12 mouse cellular contexts compared by ENCODE assay signal in the genomic region with DNA sequence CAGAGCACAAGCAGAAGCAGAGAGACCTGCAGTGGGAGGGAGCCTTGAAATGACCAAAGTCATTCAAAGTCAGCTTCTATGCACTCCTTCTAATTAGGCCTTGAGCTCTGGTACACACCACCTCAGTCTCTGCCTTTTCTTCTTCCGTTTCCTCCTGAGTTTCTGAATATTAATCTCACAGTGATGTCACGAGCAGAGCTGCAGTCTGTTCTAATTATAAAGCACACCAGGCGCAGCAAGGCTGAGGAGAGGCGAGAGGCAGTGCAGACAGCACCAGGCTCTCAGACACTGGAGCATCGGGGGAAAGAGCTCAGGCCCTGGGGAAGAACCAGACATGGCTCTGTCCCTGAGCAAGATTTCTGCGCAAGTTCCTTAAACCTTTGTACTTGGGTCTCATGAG. TPM values are rescaled to one million over a fixed set of nuclear protein-coding genes. Genes with fewer than 3 reads are reported as not detected.
DNase-seq lines count a peak whose midpoint lies in the region; ATAC-seq lines count a peak whose summit lies in the region.
"Had no signal": no experiment of that assay in that cellular context is flagged by ENCODE, and none has a peak within 500 bp of the region (broad histone marks: within the 10 kb centered on the region; RNA-seq: fewer than 3 reads in every experiment).

No protein-coding gene starts in this region.

- H3K27me3 ChIP-seq in liver, embryonic 13.5 days = no peaks in the 10 kb centered on the region
- H3K27me3 ChIP-seq in embryonic facial prominence, embryonic 13.5 days = no peaks in the 10 kb centered on the region
- no peaks in the 10 kb centered on the region for H3K27me3 ChIP-seq in heart, embryonic 16.5 days (ENCODE audit: control insufficient read depth, insufficient read depth, low read length)
- H3K27me3 ChIP-seq in neural tube, embryonic 14.5 days (ENCODE audit: control insufficient read depth, insufficient read depth, low read length) = no peaks in the 10 kb centered on the region
- H3K27me3 ChIP-seq: limb, embryonic 15.5 days had no signal

- no peak overlapping the region for H3K4me3 ChIP-seq in liver, embryonic 13.5 days (replicated peaks)
- H3K4me3 ChIP-seq in embryonic facial prominence, embryonic 13.5 days = no peak overlapping the region
- H3K4me3 ChIP-seq in heart, embryonic 16.5 days (ENCODE audit: low read length) = no peak overlapping the region
- no peak overlapping the region for H3K4me3 ChIP-seq in neural tube, embryonic 14.5 days (ENCODE audit: low read depth, low read length)
- H3K4me3 ChIP-seq: erythroblast, embryonic 14.5 days; limb, embryonic 15.5 days had no signal

- no peak for ATAC-seq in liver, embryonic 13.5 days (ENCODE audit: low read depth)
- no peak for ATAC-seq in embryonic facial prominence, embryonic 13.5 days (ENCODE audit: insufficient number of reproducible peaks, insufficient read depth, low FRiP score, low TSS enrichment, low read depth)
- peak; percentile 43; the same call in 1 of the 2 replicates for ATAC-seq in heart, embryonic 16.5 days (replicated peaks; ENCODE audit: extremely low read depth, insufficient read depth, low FRiP score)
- no peak for ATAC-seq in neural tube, embryonic 14.5 days (ENCODE audit: low read depth)

- H3K4me1 ChIP-seq in liver, embryonic 13.5 days (replicated peaks) = peaks cover 92% of the 10 kb centered on the region
- H3K4me1 ChIP-seq in embryonic facial prominence, embryonic 13.5 days = peaks cover 74% of the 10 kb centered on the region
- peaks cover 66% of the 10 kb centered on the region for H3K4me1 ChIP-seq in heart, embryonic 16.5 days (ENCODE audit: control insufficient read depth, insufficient read depth, low read length)
- peaks cover 23% of the 10 kb centered on the region for H3K4me1 ChIP-seq in neural tube, embryonic 14.5 days (ENCODE audit: control insufficient read depth, insufficient read depth, low read length)

- no peak overlapping the region for H3K9ac ChIP-seq in liver, embryonic 13.5 days
- H3K9ac ChIP-seq in embryonic facial prominence, embryonic 13.5 days = no peak overlapping the region
- peak overlapping the region; percentile 73 for H3K9ac ChIP-seq in heart, embryonic 16.5 days (ENCODE audit: low read length)
- no peak overlapping the region for H3K9ac ChIP-seq in neural tube, embryonic 14.5 days (replicated peaks; ENCODE audit: low read depth, low read length)
- H3K9ac ChIP-seq: limb, embryonic 15.5 days had no signal

- no peaks in the 10 kb centered on the region for H3K36me3 ChIP-seq in liver, embryonic 13.5 days
- no peaks in the 10 kb centered on the region for H3K36me3 ChIP-seq in embryonic facial prominence, embryonic 13.5 days
- no peaks in the 10 kb centered on the region for H3K36me3 ChIP-seq in heart, embryonic 16.5 days (ENCODE audit: control insufficient read depth, insufficient read depth)
- no peaks in the 10 kb centered on the region for H3K36me3 ChIP-seq in neural tube, embryonic 14.5 days (ENCODE audit: control insufficient read depth, insufficient read depth, low read length)
- H3K36me3 ChIP-seq: limb, embryonic 15.5 days had no signal

- DNase-seq in liver, embryonic 13.5 days = no peak
- no peak for DNase-seq in liver
- DNase-seq in cerebellum, adult 9-10 months = no peak
- no peak for DNase-seq in urinary bladder, postnatal 10 days (ENCODE audit: low spot score)
- DNase-seq: cerebellum, adult 11 months; kidney, adult 18-20 months; thymus, postnatal 36 days had no signal

- no peak overlapping the region for H3K4me2 ChIP-seq in liver, embryonic 13.5 days
- H3K4me2 ChIP-seq in embryonic facial prominence, embryonic 13.5 days = no peak overlapping the region
- H3K4me2 ChIP-seq in heart, embryonic 16.5 days (ENCODE audit: low read depth, low read length) = peak overlapping the region; percentile 46
- no peak overlapping the region for H3K4me2 ChIP-seq in neural tube, embryonic 14.5 days (ENCODE audit: low read depth, low read length)
- H3K4me2 ChIP-seq: limb, embryonic 15.5 days had no signal

- WGBS in liver, embryonic 13.5 days (ENCODE audit: insufficient replicate concordance) = 71% methylated on average over 6 of the region's 6 CpGs
- WGBS in embryonic facial prominence, embryonic 13.5 days = 30% methylated on average over 6 of the region's 6 CpGs
- 29% methylated on average over 6 of the region's 6 CpGs for WGBS in heart, embryonic 16.5 days
- WGBS in neural tube, embryonic 14.5 days = 40% methylated on average over 6 of the region's 6 CpGs

- no peaks in the 10 kb centered on the region for H3K9me3 ChIP-seq in liver, embryonic 13.5 days (replicated peaks)
- H3K9me3 ChIP-seq in embryonic facial prominence, embryonic 13.5 days = no peaks in the 10 kb centered on the region
- H3K9me3 ChIP-seq in heart, embryonic 16.5 days (replicated peaks; ENCODE audit: control insufficient read depth, low read length) = no peaks in the 10 kb centered on the region
- H3K9me3 ChIP-seq in neural tube, embryonic 14.5 days (ENCODE audit: control insufficient read depth, low read length) = no peaks in the 10 kb centered on the region
- H3K9me3 ChIP-seq: limb, embryonic 15.5 days had no signal

- H3K27ac ChIP-seq in liver, embryonic 13.5 days = peak overlapping the region; percentile 11; the same call in 1 of the 2 replicates
- H3K27ac ChIP-seq in embryonic facial prominence, embryonic 13.5 days = peak overlapping the region; percentile 57; the same call in 1 of the 2 replicates
- H3K27ac ChIP-seq in heart, embryonic 16.5 days (ENCODE audit: low read length) = peak overlapping the region; percentile 97
- peak overlapping the region; percentile 69 for H3K27ac ChIP-seq in neural tube, embryonic 14.5 days (ENCODE audit: low read depth, low read length)
- H3K27ac ChIP-seq: limb, embryonic 15.5 days had no signal

RNA-seq across cellular contexts. Expression of gene Shb, which starts 23.8 kb away (rescaled TPM):
- 2.3 and 3.0 TPM in 2 replicates for polyA plus RNA-seq in liver, embryonic 13.5 days (2015; fragmentation: Nextera tagmentation; extraction: Ambion mirVana)
- polyA plus RNA-seq in embryonic facial prominence, embryonic 13.5 days (2015; fragmentation: Nextera tagmentation; extraction: Ambion mirVana) = 3.8 and 4.2 TPM in 2 replicates
- polyA plus RNA-seq in heart, embryonic 16.5 days (2015; fragmentation: Nextera tagmentation; extraction: Ambion mirVana) = 7.6 and 9.2 TPM in 2 replicates
- polyA plus RNA-seq in neural tube, embryonic 14.5 days (2014; fragmentation: Nextera tagmentation; extraction: Ambion mirVana) = 4.4 and 6.2 TPM in 2 replicates

Comparison
In these comparisons a context has a peak if more than half of its experiments do, and no peak if none do; other contexts are left out.
1. H3K27ac ChIP-seq: peak in every context shown above with its lines; median percentile 97 in heart, embryonic 16.5 days; 69 in neural tube, embryonic 14.5 days; 57 in embryonic facial prominence, embryonic 13.5 days; 11 in liver, embryonic 13.5 days.